Mouse (Mus musculus) liver, postnatal 0 days (tissue): ENCODE measurements around the gene Sdk2. TPM values are rescaled to one million over a fixed set of nuclear protein-coding genes. Genes with fewer than 3 reads are reported as not detected.

Experiments
- ATAC-seq: fragments of 200-750 bp; cut with Nextera tagmentation; 2 replicates; pipeline ENCODE4 v1.8.0; 2017; ENCODE audit warnings: mild to moderate bottlenecking, moderate library complexity
- DNase-seq: peaks from one replicate; pipeline ENCODE4 v3.0.0-alpha.2; 2016
- H3K27ac ChIP-seq: fragments of 300-500 bp; sonication (generic); 2 replicates; pipeline ENCODE4 v1.5.1; 2014; ENCODE audit warnings: antibody characterized with exemption, moderate library complexity, mild to moderate bottlenecking, low read depth
- H3K27me3 ChIP-seq: fragments of 300-500 bp; sonication (generic); 2 replicates; pipeline ENCODE4 v1.6.1; 2014; ENCODE audit warnings: low read length, control low read depth, mixed read lengths; ENCODE audit not compliant: insufficient read depth
- H3K36me3 ChIP-seq: fragments of 300-500 bp; sonication (generic); replicated peaks from 2 replicates; pipeline ENCODE4 v1.6.1; 2014; ENCODE audit warnings: mild to moderate bottlenecking, control low read depth, low read length, moderate library complexity, mixed read lengths; ENCODE audit not compliant: insufficient read depth
- H3K4me1 ChIP-seq: fragments of 300-500 bp; sonication (generic); 2 replicates; pipeline ENCODE4 v1.6.1; 2014; ENCODE audit warnings: antibody characterized with exemption, mild to moderate bottlenecking, control low read depth; ENCODE audit not compliant: insufficient read depth
- H3K4me2 ChIP-seq: fragments of 300-500 bp; sonication (generic); 2 replicates; pipeline ENCODE4 v1.6.1; 2014; ENCODE audit warnings: low read depth, mild to moderate bottlenecking, low read length, moderate library complexity, mixed read lengths
- H3K4me3 ChIP-seq: fragments of 300-500 bp; sonication (generic); 2 replicates; pipeline ENCODE4 v1.5.1; 2014; ENCODE audit warnings: low read depth, low read length
- H3K9ac ChIP-seq: fragments of 300-500 bp; sonication (generic); replicated peaks from 2 replicates; pipeline ENCODE4 v1.6.1; 2014; ENCODE audit warnings: mild to moderate bottlenecking, moderate library complexity
- H3K9me3 ChIP-seq: fragments of 300-500 bp; sonication (generic); 2 replicates; pipeline ENCODE4 v1.6.1; 2016; ENCODE audit warnings: mild to moderate bottlenecking, control low read depth, low read length, mixed read lengths
- CTCF ChIP-seq: sonication (generic); IDR thresholded peaks from 2 replicates; pipeline ENCODE4 v1.5.1; 2016; ENCODE audit warnings: antibody characterized with exemption, low read depth
- EP300 ChIP-seq: IDR thresholded peaks from 2 replicates; pipeline ENCODE4 v1.6.1; 2016; ENCODE audit warnings: antibody characterized with exemption, low read depth, mild to moderate bottlenecking
- WGBS: fragments of 180-500 bp; shearing (Covaris S2); extraction: QIAGEN DNeasy Blood & Tissue Kit; methylation state at CpG from one replicate; pipeline ENCODE4 v1.1.7; 2014; ENCODE audit not compliant: insufficient replicate concordance; 5-methylcytosine and 5-hydroxymethylcytosine counted together
- polyA plus RNA-seq: library from polyadenylated mRNA; unstranded; fragments of >200 nt; fragmentation: Nextera tagmentation; extraction: Ambion mirVana; gene quantifications from 2 replicates; pipeline ENCODE4 v1.2.1, GENCODE M21; 2015

Gene Sdk2
- polyA plus RNA-seq, 1 experiment from 2014 or later = 0.15 TPM

DNA sequence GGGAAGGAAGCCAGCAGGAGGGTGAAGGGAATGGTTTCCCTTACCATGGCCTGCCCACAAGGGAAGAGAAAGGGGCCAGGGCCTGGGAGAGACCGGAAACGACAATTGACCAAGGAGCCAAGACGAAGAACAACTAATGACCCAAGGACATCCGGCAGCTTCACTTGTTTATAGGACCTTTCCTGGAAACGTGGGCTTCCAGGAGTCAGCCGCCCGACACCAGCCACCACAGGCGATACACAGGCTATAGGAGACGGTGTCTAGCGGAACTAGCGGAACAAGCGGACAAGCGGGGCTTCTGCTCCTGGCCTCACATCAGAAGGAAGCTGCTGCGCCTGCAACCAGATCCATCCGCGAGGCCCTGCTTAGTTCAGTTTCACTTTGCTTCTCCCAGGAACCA lies 319.8 kb downstream of the Sdk2 start:
- ATAC-seq (no peak), DNase-seq (peak; percentile 65)
- TF ChIP-seq EP300 (peak; percentile 75), CTCF (no peak)
- Histone ChIP-seq H3K27ac (peak overlapping the region; percentile 98), H3K9ac (peak overlapping the region; percentile 38; the same call in 1 of the 2 replicates), H3K36me3 (peaks cover 9% of the 10 kb centered on the region), H3K4me1 (peaks cover 36% of the 10 kb centered on the region), H3K9me3 (peaks cover 7% of the 10 kb centered on the region), H3K27me3 (no peaks in the 10 kb centered on the region), H3K4me3 (peak overlapping the region; percentile 72), H3K4me2 (peak overlapping the region; percentile 97)
- 30% methylated on average over 16 of the region's 16 CpGs for WGBS

DNA sequence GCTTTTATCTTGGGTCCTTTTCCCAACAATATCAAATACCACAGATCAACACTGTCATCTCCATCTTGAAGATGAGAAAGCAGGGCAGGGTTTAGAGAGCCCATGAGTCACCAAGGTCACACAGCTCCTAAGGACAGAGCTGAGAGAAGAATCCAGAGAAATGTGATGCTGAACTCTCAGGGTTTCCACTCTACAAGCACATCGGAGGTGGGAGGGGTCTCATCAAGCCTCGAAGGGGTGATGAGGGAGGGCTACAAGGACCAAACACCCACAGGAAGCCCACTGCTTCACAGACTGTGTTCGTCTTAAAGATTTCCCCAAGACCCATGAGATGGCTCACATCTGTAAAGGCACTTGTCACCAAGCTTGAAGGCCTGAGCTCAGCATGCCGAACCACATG lies 320.9 kb downstream of the Sdk2 start:
- Histone ChIP-seq H3K4me1 (peaks cover 34% of the 10 kb centered on the region), H3K36me3 (peaks cover 10% of the 10 kb centered on the region), H3K4me2 (no peak overlapping the region), H3K9ac (no peak overlapping the region), H3K27ac (no peak overlapping the region), H3K9me3 (peaks cover 7% of the 10 kb centered on the region), H3K27me3 (no peaks in the 10 kb centered on the region), H3K4me3 (no peak overlapping the region)
- ATAC-seq (no peak), DNase-seq (no peak)
- 79% methylated on average over 4 of the region's 4 CpGs for WGBS
- TF ChIP-seq CTCF = no peak
- no peak for TF ChIP-seq EP300

DNA sequence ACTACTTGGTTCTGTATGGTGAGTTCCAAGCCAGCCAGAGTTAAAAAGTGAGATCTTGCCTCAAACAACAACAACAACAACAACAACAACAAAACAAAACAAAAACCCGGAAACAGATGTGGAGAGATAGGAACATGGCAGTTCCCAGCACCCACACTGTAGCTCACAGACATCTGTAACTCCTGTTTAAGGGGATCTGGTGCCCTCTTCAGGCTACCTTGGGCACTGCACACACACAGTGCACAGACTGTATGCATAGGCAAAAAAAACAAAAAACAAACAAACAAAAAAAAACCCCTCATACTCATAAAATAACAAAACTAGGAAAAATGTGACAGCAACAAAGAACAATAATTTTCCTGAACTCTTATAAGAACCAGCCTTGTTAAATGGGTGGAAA lies 323.8 kb downstream of the Sdk2 start:
- H3K4me1 ChIP-seq = peaks cover 22% of the 10 kb centered on the region
- H3K4me3 ChIP-seq = no peak overlapping the region
- no peak overlapping the region for H3K27ac ChIP-seq
- no peak overlapping the region for H3K4me2 ChIP-seq
- ATAC-seq (no peak), DNase-seq (no peak)
- H3K36me3 ChIP-seq = peaks cover 14% of the 10 kb centered on the region
- 86% methylated on average over 1 of the region's 1 CpGs for WGBS
- H3K9me3 ChIP-seq = peaks cover 7% of the 10 kb centered on the region
- H3K9ac ChIP-seq = no peak overlapping the region
- no peaks in the 10 kb centered on the region for H3K27me3 ChIP-seq
- TF ChIP-seq CTCF (peak; percentile 50), EP300 (no peak)

DNA sequence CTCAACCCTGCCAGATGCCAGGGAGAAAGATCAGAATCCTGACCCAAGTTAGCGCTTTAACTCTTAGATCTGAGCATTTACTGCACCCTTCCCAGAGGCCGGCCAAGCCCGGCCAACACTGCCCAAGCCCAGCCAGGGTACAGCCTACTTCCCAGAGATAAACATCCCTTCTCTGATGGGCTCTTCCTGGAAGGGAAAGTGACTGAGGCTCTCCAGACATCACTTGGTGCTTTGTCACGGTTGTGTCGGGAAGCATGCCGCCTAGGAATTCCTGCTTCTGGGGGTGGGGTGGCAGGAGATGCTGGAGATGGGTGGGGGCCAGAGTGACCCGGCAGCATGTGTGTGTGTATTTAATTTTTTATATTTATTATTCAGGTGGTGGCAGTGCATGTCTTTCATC lies 326.7 kb downstream of the Sdk2 start:
- ATAC-seq (no peak), DNase-seq (no peak)
- H3K27ac ChIP-seq = no peak overlapping the region
- 74% methylated on average over 7 of the region's 7 CpGs for WGBS
- TF ChIP-seq EP300 (no peak), CTCF (no peak)
- H3K27me3 ChIP-seq = no peaks in the 10 kb centered on the region
- H3K4me3 ChIP-seq = no peak overlapping the region
- H3K9me3 ChIP-seq = peaks cover 7% of the 10 kb centered on the region
- H3K4me1 ChIP-seq = peaks cover 25% of the 10 kb centered on the region
- peaks cover 13% of the 10 kb centered on the region for H3K36me3 ChIP-seq
- no peak overlapping the region for H3K4me2 ChIP-seq
- H3K9ac ChIP-seq = 0 out of 2 replicates have a peak overlapping the region, but pooled peaks have one; percentile 4

DNA sequence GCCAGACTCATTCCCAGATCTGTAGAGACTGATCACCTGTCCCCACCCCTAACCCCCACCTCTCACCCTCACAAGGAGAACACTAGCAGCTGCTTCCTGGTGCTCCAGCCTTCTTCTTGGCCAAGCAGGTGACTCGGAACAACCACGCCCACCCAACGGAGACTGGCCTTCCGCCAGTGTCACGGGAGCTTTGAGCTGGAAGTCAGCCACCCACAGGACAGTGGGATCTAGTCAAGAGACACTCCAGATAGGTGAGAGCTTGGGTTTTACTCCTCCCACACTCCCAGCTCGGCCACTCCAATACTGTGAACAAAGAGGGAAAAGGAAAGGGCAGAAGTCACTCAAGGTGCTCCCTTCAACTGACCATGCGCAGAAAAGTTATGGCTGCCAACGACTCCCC lies 327.6 kb downstream of the Sdk2 start:
- no peaks in the 10 kb centered on the region for H3K27me3 ChIP-seq
- ATAC-seq = no peak
- H3K27ac ChIP-seq = no peak overlapping the region
- DNase-seq = no peak
- no peak for TF ChIP-seq CTCF
- no peak for TF ChIP-seq EP300
- H3K4me2 ChIP-seq = no peak overlapping the region
- H3K4me3 ChIP-seq = no peak overlapping the region
- peaks cover 34% of the 10 kb centered on the region for H3K4me1 ChIP-seq
- peaks cover 7% of the 10 kb centered on the region for H3K9me3 ChIP-seq
- 72% methylated on average over 8 of the region's 8 CpGs for WGBS
- H3K9ac ChIP-seq = no peak overlapping the region
- peaks cover 13% of the 10 kb centered on the region for H3K36me3 ChIP-seq

DNA sequence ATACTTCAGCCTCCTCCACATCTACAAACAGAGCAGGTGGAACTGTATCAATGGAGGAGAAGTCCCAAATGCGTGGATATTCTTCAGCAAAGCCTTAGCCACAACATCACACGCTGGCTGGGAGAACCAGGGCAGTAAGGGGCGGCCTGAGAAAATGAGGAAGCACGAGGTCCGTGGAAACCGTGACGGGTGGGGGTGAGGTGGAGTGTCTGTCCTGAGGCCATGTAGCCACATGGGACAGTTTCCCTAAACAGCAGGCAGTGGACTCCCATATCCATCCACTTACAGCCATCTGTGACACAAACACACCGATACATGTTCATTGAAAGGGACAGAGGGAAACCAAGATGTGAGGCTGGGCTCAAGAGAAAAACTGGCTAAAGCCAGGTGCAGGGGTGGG lies 328.9 kb downstream of the Sdk2 start:
- Histone ChIP-seq H3K27me3 (no peaks in the 10 kb centered on the region), H3K4me2 (no peak overlapping the region), H3K9ac (0 out of 2 replicates have a peak overlapping the region, but pooled peaks have one; percentile 11), H3K36me3 (peaks cover 8% of the 10 kb centered on the region), H3K4me3 (no peak overlapping the region), H3K9me3 (peaks cover 2% of the 10 kb centered on the region), H3K4me1 (peaks cover 46% of the 10 kb centered on the region), H3K27ac (no peak overlapping the region)
- DNase-seq (no peak), ATAC-seq (no peak)
- 40% methylated on average over 8 of the region's 8 CpGs for WGBS
- TF ChIP-seq EP300 (no peak), CTCF (no peak)

DNA sequence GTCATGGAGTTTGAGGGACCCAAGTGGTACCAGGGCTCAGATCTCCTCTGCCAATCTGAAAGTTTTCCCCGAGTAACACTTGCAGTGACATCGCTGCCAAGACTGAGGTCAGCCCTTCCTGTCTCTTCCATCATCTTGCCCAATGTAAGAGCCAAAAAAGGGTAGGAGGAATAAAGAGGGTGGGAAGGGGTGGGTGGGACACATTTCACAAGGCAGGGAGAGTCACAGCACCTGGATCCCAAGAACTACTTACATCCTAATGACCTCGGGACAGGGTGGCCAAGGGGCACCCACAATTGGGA lies 329.3 kb downstream of the Sdk2 start:
- no peak for DNase-seq
- Histone ChIP-seq H3K9ac (0 out of 2 replicates have a peak overlapping the region, but pooled peaks have one; percentile 11), H3K4me3 (no peak overlapping the region), H3K4me2 (no peak overlapping the region), H3K27me3 (no peaks in the 10 kb centered on the region), H3K9me3 (no peaks in the 10 kb centered on the region), H3K36me3 (peaks cover 8% of the 10 kb centered on the region), H3K4me1 (peaks cover 50% of the 10 kb centered on the region), H3K27ac (no peak overlapping the region)
- no peak for ATAC-seq
- WGBS = 70% methylated on average over 3 of the region's 3 CpGs
- TF ChIP-seq EP300 (no peak), CTCF (no peak)
